Mouse (Mus musculus) embryonic stem cell, embryonic (primary cell): ENCODE data around the gene Mprip.

ENCODE experiments used
- CTCF ChIA-PET, 4 experiments: fragments of 300-600 bp in 2 of 4; fragments of 350-600 bp in 2 of 4; sonication (Branson Sonifier 250); formaldehyde crosslinking; loops; one replicate each; lab custom pipeline; 2022; ENCODE audit warnings: inconsistent platforms in 2 of 4; lab: Charles Lee
- POLR2A ChIA-PET, 4 experiments: fragments of 300-600 bp in 2 of 4; fragments of 350-600 bp in 2 of 4; sonication (Branson Sonifier 250); formaldehyde crosslinking; loops; one replicate each; lab custom pipeline; 2022; ENCODE audit warnings: antibody characterized with exemption in 4 of 4, inconsistent platforms in 1 of 4; lab: Charles Lee

The Mprip gene

DNA sequence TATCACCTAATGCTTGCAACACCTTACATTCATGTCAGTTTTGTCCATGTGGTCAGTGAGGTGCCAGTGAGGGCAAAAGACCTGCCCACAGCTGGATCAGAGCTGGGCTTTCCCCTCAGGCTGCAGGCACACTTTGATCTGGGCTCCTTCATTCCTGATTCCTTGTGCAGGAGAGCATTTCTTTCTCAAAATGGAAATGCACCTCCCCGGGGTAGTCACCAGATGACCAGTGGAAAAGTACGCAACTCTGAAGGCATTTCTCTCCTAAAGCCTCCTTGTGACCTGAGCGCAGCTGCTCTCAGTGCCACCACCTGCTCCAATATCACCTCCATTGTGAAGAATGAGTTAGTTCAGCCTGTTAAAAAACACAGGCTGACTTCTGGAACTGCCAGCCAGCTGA lies at the start of gene Mprip:
Gene Mprip (plus strand): TSS at position 301 of the 400 bp plus-strand sequence.
- POLR2A ChIA-PET: interaction anchor here in 1 of 4 experiments (1.2 kb wide), 1 partner anchor 12 kb away, joined by 3 read pairs; no protein-coding TSS in a partner anchor
- CTCF ChIA-PET: interaction anchor here in 1 of 4 experiments (0.6 kb wide), 1 partner anchor 136 kb away, joined by 3 read pairs; no protein-coding TSS in a partner anchor

GRCm38 (mm10) chr11:59611646-59612045 lies 49.5 kb upstream of the Mprip start:
- CTCF ChIA-PET: interaction anchor here in 1 of 4 experiments (1.1 kb wide), 1 partner anchor 86 kb away, joined by 5 read pairs; no protein-coding TSS in a partner anchor
- POLR2A ChIA-PET: interaction anchor here in 1 of 4 experiments (0.6 kb wide), 1 partner anchor 8 kb away, joined by 3 read pairs; no protein-coding TSS in a partner anchor

DNA sequence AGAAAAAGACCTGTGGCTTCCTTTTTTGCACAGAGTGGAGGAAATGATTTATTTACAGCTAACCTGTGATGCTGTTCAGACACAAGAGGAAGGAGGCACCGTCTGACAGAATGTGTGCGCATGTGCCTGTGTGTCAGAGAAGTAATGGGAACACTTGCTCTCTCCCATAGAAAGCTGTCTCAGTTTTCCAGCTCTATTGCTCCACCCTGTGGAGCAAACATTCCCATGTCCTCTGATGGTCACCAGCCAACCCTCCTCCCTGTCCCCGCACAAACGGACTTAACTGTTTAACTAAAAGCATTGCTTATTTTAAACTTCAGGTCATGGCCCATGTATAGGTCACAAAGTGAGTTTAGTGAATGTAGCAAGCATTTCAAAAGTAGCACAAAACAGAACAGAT lies 47.0 kb upstream of the Mprip start:
- CTCF ChIA-PET: interaction anchor here (0.5 to 3.0 kb wide), 14 partner anchors 10 to 165 kb away, joined by 3 to 15 read pairs (median 4); partner anchors contain the start of gene Zkscan17 (in 1 of the 4)
- POLR2A ChIA-PET: interaction anchor here in 2 of 4 experiments (0.6 to 1.0 kb wide), 3 partner anchors 26 to 1803 kb away, joined by 3 to 5 read pairs (median 3); no protein-coding TSS in a partner anchor

- ChIA-PET CTCF (interaction anchor here in 1 of 4 experiments (1.1 kb wide), 1 partner anchor 162 kb away, joined by 3 read pairs; no protein-coding TSS in a partner anchor), POLR2A (interaction anchor here in 1 of 4 experiments (0.8 kb wide), 1 partner anchor 9 kb away, joined by 3 read pairs; no protein-coding TSS in a partner anchor)
Observed at GRCm38 (mm10) chr11:59616986-59617385, 44.1 kb upstream of the Mprip start.

GRCm38 (mm10) chr11:59622214-59622613 lies 38.9 kb upstream of the Mprip start:
- POLR2A ChIA-PET: no interaction called here
- CTCF ChIA-PET: interaction anchor here in 1 of 4 experiments (3.0 kb wide), 1 partner anchor 157 kb away, joined by 17 read pairs; no protein-coding TSS in a partner anchor

- ChIA-PET POLR2A (interaction anchor here in 1 of 4 experiments (1.0 kb wide), 1 partner anchor 46 kb away, joined by 3 read pairs; no protein-coding TSS in a partner anchor), CTCF (interaction anchor here (0.5 to 3.0 kb wide), 30 partner anchors 9 to 1837 kb away, joined by 3 to 17 read pairs (median 4); partner anchors contain the start of genes Zkscan17 (in 2 of the 4) and Nlrp3 (in 1 of the 4))
Observed at GRCm38 (mm10) chr11:59624017-59624630, 37.0 kb upstream of the Mprip start.

DNA sequence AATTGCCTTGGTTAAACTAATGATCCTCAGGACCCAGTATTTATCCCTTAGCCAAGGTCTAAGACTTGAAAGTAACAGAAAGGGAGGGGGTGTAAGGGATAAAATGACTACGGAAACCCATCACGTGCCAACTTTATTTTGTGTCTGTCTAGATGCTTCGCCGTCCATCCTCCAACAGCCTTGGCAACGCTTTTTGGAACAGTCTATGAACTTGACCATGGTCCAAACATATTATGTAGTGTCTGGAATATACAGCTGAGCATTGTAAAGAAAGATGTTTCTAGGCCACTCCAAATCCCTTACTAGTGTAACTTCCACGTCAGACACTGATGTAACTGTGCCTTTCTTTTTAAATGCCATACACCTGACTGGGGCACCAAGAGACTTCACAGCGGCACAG lies 34.9 kb upstream of the Mprip start:
- POLR2A ChIA-PET: interaction anchor here in 1 of 4 experiments (1.2 kb wide), 1 partner anchor 10 kb away, joined by 3 read pairs; no protein-coding TSS in a partner anchor

DNA sequence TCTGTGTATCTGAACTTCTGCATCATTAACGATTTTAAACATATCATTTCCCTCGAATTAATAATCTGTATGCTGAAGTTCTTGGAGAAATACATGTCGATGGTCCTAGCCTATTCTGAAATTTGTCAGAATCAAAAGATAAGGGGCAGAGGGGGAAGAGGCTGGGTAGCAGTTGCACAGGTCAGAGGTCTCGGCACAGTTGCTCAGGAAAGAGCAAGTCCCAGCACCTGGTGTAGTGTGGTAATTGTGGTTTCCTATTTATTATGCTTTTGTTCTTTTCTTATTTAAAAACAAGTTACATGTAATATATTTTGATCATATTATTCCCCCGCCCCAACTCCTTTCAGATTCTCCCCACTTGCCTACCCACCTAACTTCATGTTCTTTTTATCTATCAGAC lies 32.9 kb upstream of the Mprip start:
- POLR2A ChIA-PET: no interaction called here
- CTCF ChIA-PET: no interaction called here

More for the DNA sequence above, 34.9 kb upstream of the Mprip start:
- CTCF ChIA-PET: interaction anchor here in 1 of 4 experiments (0.5 kb wide), 1 partner anchor 13 kb away, joined by 3 read pairs; no protein-coding TSS in a partner anchor

DNA sequence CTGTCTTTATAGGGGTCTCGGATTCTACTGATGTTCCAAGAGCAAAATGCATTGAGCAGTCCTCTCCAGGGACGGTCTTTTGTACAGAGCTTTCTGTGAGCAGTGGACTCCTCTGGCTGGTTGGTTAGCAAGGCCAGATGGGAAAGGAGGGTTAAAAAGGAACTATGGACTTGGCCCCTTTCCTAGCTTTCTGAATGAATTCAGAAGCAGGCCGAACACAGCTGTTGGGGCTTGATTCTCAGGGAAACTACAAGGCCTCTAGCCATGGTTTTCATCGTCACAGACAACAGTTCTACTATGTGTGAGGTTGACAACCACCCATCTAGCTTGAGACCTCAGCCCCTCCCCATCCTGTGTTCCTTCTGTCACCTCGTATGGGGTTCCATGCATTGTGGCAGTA lies 31.2 kb upstream of the Mprip start:
- POLR2A ChIA-PET: interaction anchor here in 1 of 4 experiments (1.5 kb wide), 1 partner anchor 58 kb away, joined by 4 read pairs; no protein-coding TSS in a partner anchor
- CTCF ChIA-PET: interaction anchor here in 1 of 4 experiments (0.6 to 0.9 kb wide), 2 partner anchors 149 to 158 kb away, joined by 3 read pairs; partner anchors contain the start of gene Pld6

- POLR2A ChIA-PET: no interaction called here
- CTCF ChIA-PET: no interaction called here
Observed at GRCm38 (mm10) chr11:59631980-59632379, 29.1 kb upstream of the Mprip start.

DNA sequence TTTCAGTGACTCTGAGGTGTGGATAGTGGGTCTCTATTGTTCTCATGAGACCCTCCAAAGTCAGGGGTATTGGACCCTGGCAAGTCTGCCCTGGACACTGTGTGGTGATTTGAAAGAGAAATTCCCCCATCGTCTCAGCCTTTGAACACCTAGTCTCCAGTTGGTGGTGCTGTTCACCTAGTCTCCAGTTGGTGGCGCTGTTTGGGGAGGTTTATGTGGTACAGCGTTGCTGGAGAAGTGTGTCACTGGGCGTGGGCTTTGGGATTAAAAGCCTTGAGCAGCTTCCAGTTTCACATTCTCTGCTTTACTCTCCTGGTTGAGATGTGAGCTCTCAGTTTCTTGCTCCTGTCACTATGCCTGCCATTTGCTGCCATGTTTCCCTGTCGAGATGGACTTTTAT lies 28.1 kb upstream of the Mprip start:
- ChIA-PET POLR2A (no interaction called here), CTCF (interaction anchor here in 2 of 4 experiments (0.6 to 1.0 kb wide), 4 partner anchors 9 to 90 kb away, joined by 3 to 6 read pairs (median 4); no protein-coding TSS in a partner anchor)

DNA sequence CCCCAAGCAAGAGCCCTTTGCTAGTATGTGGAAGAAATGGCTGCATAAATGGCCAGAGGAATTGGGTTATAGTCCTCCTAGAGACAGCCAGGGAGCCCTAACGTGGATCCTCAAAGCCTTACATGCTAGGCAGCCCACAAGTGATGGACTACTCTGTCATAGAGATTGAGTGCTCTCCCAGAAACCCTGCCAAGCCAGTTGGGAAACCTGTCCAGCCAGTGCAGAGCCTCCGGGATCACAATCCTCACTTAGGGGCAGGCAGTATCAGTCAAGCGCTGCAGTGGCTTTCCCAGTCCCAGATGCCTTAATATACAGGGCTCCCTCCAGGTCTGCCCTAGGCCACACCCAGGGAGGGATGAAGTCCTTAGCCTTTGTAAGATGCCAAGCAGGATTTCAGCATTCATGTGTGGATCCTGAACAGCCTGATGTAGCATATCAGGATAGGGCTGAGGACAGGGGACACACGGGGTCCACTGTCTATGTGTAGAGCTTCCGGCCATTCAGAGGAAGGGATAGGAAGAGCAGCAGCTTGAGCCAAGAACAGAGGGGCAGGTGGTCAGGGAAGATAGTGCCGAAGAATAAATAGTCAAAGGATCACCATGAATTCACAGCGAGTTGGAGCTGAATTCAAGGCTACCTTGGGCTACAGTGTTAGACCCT lies 27.0 kb upstream of the Mprip start:
- CTCF ChIA-PET: interaction anchor here in 3 of 4 experiments (0.7 to 2.4 kb wide), 7 partner anchors 10 to 298 kb away, joined by 3 to 6 read pairs (median 5); partner anchors contain the start of gene Zkscan17 (in 1 of the 3)

DNA sequence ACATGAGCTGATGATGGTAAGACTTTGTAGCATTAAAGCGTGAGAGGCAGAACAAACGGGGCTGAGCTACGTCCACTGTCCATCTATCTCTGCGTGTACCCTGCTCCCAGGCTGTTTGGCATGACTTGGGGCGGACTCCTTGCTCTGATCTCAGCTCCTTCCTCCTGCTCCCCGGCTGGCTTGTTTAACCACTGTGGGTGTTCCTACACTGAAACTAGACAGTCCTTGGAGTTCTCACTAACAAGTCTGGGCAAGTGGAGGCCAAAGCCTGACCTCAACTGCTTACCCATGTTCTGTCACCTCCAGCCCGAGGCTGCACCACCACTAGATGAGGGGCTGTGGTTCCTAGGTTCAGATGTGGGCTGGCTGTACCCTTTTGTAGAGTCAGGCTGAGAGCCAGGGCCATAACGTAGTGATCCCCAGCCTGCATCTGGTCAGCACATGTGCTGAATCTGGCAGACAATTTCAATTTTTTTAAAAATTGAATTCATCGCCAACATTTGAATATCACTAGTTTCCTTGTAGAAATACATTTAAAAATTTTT lies 25.8 kb upstream of the Mprip start:
- ChIA-PET POLR2A (interaction anchor here in 1 of 4 experiments (0.9 to 1.1 kb wide), 2 partner anchors 22 to 212 kb away, joined by 3 read pairs; no protein-coding TSS in a partner anchor), CTCF (interaction anchor here in 3 of 4 experiments (0.7 to 2.4 kb wide), 7 partner anchors 10 to 143 kb away, joined by 3 to 5 read pairs (median 3); partner anchors contain the start of gene Zkscan17 (in 1 of the 3))

More for the DNA sequence above, 27.0 kb upstream of the Mprip start:
- POLR2A ChIA-PET: interaction anchor here in 2 of 4 experiments (0.6 to 1.1 kb wide), 3 partner anchors 22 to 214 kb away, joined by 3 to 8 read pairs (median 3); no protein-coding TSS in a partner anchor

GRCm38 (mm10) chr11:59635821-59636694 lies 25.0 kb upstream of the Mprip start:
- POLR2A ChIA-PET: interaction anchor here in 2 of 4 experiments (0.5 to 0.9 kb wide), 3 partner anchors 13 to 839 kb away, joined by 3 read pairs; no protein-coding TSS in a partner anchor
- CTCF ChIA-PET: interaction anchor here in 2 of 4 experiments (0.8 to 2.4 kb wide), 5 partner anchors 9 to 143 kb away, joined by 3 to 5 read pairs (median 3); no protein-coding TSS in a partner anchor

GRCm38 (mm10) chr11:59636695-59637414 lies 24.2 kb upstream of the Mprip start:
- ChIA-PET CTCF (interaction anchor here in 2 of 4 experiments (0.8 to 2.4 kb wide), 3 partner anchors 8 to 142 kb away, joined by 3 to 5 read pairs (median 3); no protein-coding TSS in a partner anchor), POLR2A (interaction anchor here in 1 of 4 experiments (0.5 kb wide), 1 partner anchor 12 kb away, joined by 3 read pairs; no protein-coding TSS in a partner anchor)
